Mouse (Mus musculus) forebrain, embryonic 16.5 days (tissue): Measurements from ENCODE around the gene St8sia1. TPM values are rescaled to one million over a fixed set of nuclear protein-coding genes. Genes with fewer than 3 reads are reported as not detected.
"Not testable (repeated sequence)": the region's sequence is repeated elsewhere in the genome, so short reads cannot be mapped to it uniquely, and the experiment has no call there.

Experiments
- ATAC-seq: fragments of 200-750 bp; cut with Nextera tagmentation; 2 replicates; pipeline ENCODE4 v1.8.0; 2017; ENCODE audit warnings: mild to moderate bottlenecking, moderate library complexity
- H3K27ac ChIP-seq: fragments of 300-500 bp; sonication (generic); 2 replicates; pipeline ENCODE4 v1.5.1; 2014; ENCODE audit warnings: low read length, control low read depth
- H3K27me3 ChIP-seq: fragments of 300-500 bp; sonication (generic); replicated peaks from 2 replicates; pipeline ENCODE4 v1.6.1; 2014; ENCODE audit warnings: low read length; ENCODE audit not compliant: control insufficient read depth, insufficient read depth
- H3K36me3 ChIP-seq: fragments of 300-500 bp; sonication (generic); 2 replicates; pipeline ENCODE4 v1.6.1; 2014; ENCODE audit not compliant: control insufficient read depth, insufficient read depth
- H3K4me1 ChIP-seq: fragments of 300-500 bp; sonication (generic); replicated peaks from 2 replicates; pipeline ENCODE4 v1.6.1; 2014; ENCODE audit warnings: low read length; ENCODE audit not compliant: control insufficient read depth, insufficient read depth
- H3K4me2 ChIP-seq: fragments of 300-500 bp; sonication (generic); 2 replicates; pipeline ENCODE4 v1.6.1; 2014; ENCODE audit warnings: mild to moderate bottlenecking, low read length, control low read depth
- H3K4me3 ChIP-seq: fragments of 300-500 bp; sonication (generic); replicated peaks from 2 replicates; pipeline ENCODE4 v1.5.1; 2014; ENCODE audit warnings: mild to moderate bottlenecking, low read length, control low read depth
- H3K9ac ChIP-seq: fragments of 300-500 bp; sonication (generic); replicated peaks from 2 replicates; pipeline ENCODE4 v1.6.1; 2014; ENCODE audit warnings: low read depth, low read length, control low read depth
- H3K9me3 ChIP-seq: fragments of 300-500 bp; sonication (generic); 2 replicates; pipeline ENCODE4 v1.6.1; 2016; ENCODE audit warnings: low read length; ENCODE audit not compliant: control insufficient read depth
- WGBS: fragments of 180-500 bp; shearing (Covaris S2); extraction: QIAGEN DNeasy Blood & Tissue Kit; methylation state at CpG from one replicate; pipeline ENCODE4 v1.1.7; 2014; 5-methylcytosine and 5-hydroxymethylcytosine counted together
- polyA plus RNA-seq: library from polyadenylated mRNA; unstranded; fragments of >200 nt; fragmentation: Nextera tagmentation; extraction: Ambion mirVana; gene quantifications from 2 replicates; pipeline ENCODE4 v1.2.1, GENCODE M21; 2015

Gene St8sia1
- 6.4 and 6.7 TPM in 2 replicates for polyA plus RNA-seq

- Histone ChIP-seq H3K9me3 (no peaks in the 10 kb centered on the region), H3K4me3 (peak within 1 kb of the TSS; percentile 83), H3K27ac (peak within 1 kb of the TSS; percentile 99), H3K36me3 (no peaks in the 10 kb centered on the region), H3K4me1 (peaks cover 21% of the 10 kb centered on the region), H3K4me2 (peak within 1 kb of the TSS; percentile 63), H3K27me3 (no peaks in the 10 kb centered on the region), H3K9ac (peak within 1 kb of the TSS; percentile 94)
- peak; percentile 61 for ATAC-seq
- 1% methylated on average over 44 of the region's 45 CpGs for WGBS
Measured at GRCm38 (mm10) chr6:142964076-142964530, at the start of gene St8sia1. Gene St8sia1, minus strand, starts transcription at chr6:142964452.

GRCm38 (mm10) chr6:143012513-143013215, 48.4 kb upstream of the St8sia1 start:
- H3K4me3 ChIP-seq = no peak overlapping the region
- peaks cover 15% of the 10 kb centered on the region for H3K36me3 ChIP-seq
- H3K4me2 ChIP-seq = no peak overlapping the region
- H3K9me3 ChIP-seq = no peaks in the 10 kb centered on the region
- no peak overlapping the region for H3K27ac ChIP-seq
- no peak for ATAC-seq
- WGBS = 94% methylated on average over 15 of the region's 15 CpGs
- no peaks in the 10 kb centered on the region for H3K27me3 ChIP-seq
- H3K9ac ChIP-seq = no peak overlapping the region
- H3K4me1 ChIP-seq = no peaks in the 10 kb centered on the region

GRCm38 (mm10) chr6:143008865-143009264, 44.6 kb upstream of the St8sia1 start:
- Histone ChIP-seq H3K27me3 (no peaks in the 10 kb centered on the region), H3K36me3 (peaks cover 15% of the 10 kb centered on the region), H3K4me2 (no peak overlapping the region), H3K9ac (no peak overlapping the region), H3K4me3 (no peak overlapping the region), H3K9me3 (no peaks in the 10 kb centered on the region), H3K27ac (no peak overlapping the region), H3K4me1 (no peaks in the 10 kb centered on the region)
- no peak for ATAC-seq
- WGBS = 89% methylated on average over 5 of the region's 5 CpGs

- 91% methylated on average over 9 of the region's 9 CpGs for WGBS
- not testable (repeated sequence) for H3K4me1 ChIP-seq, H3K4me3 ChIP-seq, H3K9me3 ChIP-seq, H3K4me2 ChIP-seq, H3K9ac ChIP-seq, H3K36me3 ChIP-seq, H3K27ac ChIP-seq, H3K27me3 ChIP-seq, ATAC-seq
Measured at GRCm38 (mm10) chr6:143005209-143005608, 41.0 kb upstream of the St8sia1 start.

- H3K4me1 ChIP-seq = no peaks in the 10 kb centered on the region
- H3K36me3 ChIP-seq = no peaks in the 10 kb centered on the region
- H3K27ac ChIP-seq = no peak overlapping the region
- no peak overlapping the region for H3K9ac ChIP-seq
- H3K9me3 ChIP-seq = no peaks in the 10 kb centered on the region
- no peaks in the 10 kb centered on the region for H3K27me3 ChIP-seq
- no peak for ATAC-seq
- H3K4me2 ChIP-seq = no peak overlapping the region
- 83% methylated on average over 9 of the region's 9 CpGs for WGBS
- H3K4me3 ChIP-seq = no peak overlapping the region
Measured at GRCm38 (mm10) chr6:143004801-143005200, 40.5 kb upstream of the St8sia1 start.

DNA sequence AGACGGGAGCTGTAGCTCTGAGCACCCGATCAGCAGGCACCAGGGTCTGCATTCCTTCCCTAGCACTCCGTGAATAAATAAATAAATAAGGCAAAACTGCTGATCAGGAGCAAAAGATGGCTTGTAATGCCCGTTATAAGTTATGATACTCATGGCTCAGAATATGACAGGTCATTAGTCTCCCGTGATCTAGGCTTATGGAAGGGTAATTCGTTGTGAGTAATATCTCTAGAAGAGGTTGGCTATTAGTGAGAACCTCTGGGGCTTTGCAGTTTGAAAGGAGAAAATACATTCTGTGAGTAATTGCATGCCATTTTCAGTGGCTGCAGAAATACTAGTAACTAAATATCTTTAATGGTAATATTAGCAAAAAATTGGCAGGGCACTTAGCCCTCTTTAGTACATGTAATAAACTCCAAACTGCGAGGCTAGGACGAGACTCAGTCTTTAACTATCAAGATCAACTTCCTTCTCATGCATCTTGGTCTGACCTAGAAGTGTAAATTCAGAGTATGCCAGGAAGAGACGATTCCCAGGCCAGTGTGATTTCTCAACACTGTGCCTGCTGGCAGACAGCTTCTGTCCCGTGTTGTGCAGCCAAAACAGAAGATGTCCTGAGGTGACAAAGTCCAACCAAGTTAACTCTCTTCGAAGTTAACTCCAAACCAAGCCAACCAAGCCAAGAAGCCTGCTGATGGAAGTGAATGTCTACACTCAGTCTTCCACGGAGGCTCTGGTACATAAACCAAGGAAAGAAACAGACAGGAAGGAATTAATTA, 34.2 kb upstream of the St8sia1 start:
- no peak for ATAC-seq
- Histone ChIP-seq H3K9me3 (no peaks in the 10 kb centered on the region), H3K27ac (no peak overlapping the region), H3K27me3 (no peaks in the 10 kb centered on the region), H3K4me1 (peaks cover 13% of the 10 kb centered on the region), H3K36me3 (no peaks in the 10 kb centered on the region), H3K9ac (no peak overlapping the region), H3K4me3 (no peak overlapping the region), H3K4me2 (no peak overlapping the region)
- WGBS = 75% methylated on average over 12 of the region's 12 CpGs

- no peak overlapping the region for H3K9ac ChIP-seq
- no peak overlapping the region for H3K4me2 ChIP-seq
- H3K27me3 ChIP-seq = peaks cover 4% of the 10 kb centered on the region; the same call in 1 of the 2 replicates
- no peak for ATAC-seq
- 61% methylated on average over 3 of the region's 3 CpGs for WGBS
- no peaks in the 10 kb centered on the region for H3K36me3 ChIP-seq
- H3K4me3 ChIP-seq = no peak overlapping the region
- no peak overlapping the region for H3K27ac ChIP-seq
- H3K4me1 ChIP-seq = peaks cover 13% of the 10 kb centered on the region
- no peaks in the 10 kb centered on the region for H3K9me3 ChIP-seq
Measured at GRCm38 (mm10) chr6:142996887-142997286, 32.6 kb upstream of the St8sia1 start.

DNA sequence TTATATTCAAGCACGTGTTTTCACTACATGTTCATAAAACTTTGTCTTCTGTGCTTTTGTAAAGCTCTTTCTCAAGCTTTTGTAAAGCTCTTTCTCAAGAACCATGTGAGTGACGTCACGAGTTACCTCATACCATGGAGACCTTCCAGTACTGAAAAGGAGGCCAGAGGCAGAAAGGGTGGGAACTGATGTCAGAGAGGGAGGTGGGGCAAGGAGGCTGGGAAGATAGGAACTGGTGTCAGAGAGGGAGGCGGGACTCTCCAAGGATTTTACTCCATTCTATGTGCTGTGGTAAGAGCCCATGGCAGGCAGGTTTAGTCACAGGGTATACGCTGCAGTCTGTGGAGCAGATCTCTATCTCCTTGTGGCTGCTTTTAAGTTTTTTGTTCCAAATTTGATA, 31.3 kb upstream of the St8sia1 start:
- H3K9me3 ChIP-seq = no peaks in the 10 kb centered on the region
- 43% methylated on average over 5 of the region's 5 CpGs for WGBS
- ATAC-seq = no peak

DNA sequence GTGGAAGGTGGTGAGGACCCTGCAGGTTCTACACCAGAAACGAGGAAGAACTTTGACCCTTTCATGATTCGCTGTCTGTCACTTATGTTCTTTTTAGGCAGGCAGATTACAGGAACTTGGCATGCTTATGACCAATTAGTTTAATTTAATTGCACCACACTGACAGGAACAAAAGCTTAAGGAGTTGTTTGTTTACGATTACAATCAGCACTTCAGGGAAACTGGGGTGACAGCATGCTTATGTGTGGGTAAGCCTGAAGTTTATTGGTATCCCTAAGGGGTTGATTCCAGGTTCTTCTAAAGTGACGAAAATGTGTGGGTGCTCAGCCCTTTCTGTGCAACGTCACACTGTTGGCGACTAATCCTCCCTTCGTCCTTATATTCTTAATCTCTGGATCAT, 30.6 kb upstream of the St8sia1 start:
- Histone ChIP-seq H3K4me1 (peaks cover 13% of the 10 kb centered on the region), H3K9me3 (no peaks in the 10 kb centered on the region), H3K9ac (no peak overlapping the region), H3K36me3 (no peaks in the 10 kb centered on the region), H3K4me2 (no peak overlapping the region), H3K27me3 (peaks cover 4% of the 10 kb centered on the region; the same call in 1 of the 2 replicates), H3K27ac (no peak overlapping the region), H3K4me3 (no peak overlapping the region)
- 22% methylated on average over 7 of the region's 7 CpGs for WGBS
- peak; percentile 67; the same call in 1 of the 2 replicates for ATAC-seq

More for the DNA sequence above, 31.3 kb upstream of the St8sia1 start:
- no peak overlapping the region for H3K4me2 ChIP-seq
- no peak overlapping the region for H3K9ac ChIP-seq
- H3K4me3 ChIP-seq = no peak overlapping the region
- H3K4me1 ChIP-seq = peaks cover 13% of the 10 kb centered on the region
- H3K36me3 ChIP-seq = no peaks in the 10 kb centered on the region
- peaks cover 4% of the 10 kb centered on the region; the same call in 1 of the 2 replicates for H3K27me3 ChIP-seq
- no peak overlapping the region for H3K27ac ChIP-seq
